In the genomic region with DNA sequence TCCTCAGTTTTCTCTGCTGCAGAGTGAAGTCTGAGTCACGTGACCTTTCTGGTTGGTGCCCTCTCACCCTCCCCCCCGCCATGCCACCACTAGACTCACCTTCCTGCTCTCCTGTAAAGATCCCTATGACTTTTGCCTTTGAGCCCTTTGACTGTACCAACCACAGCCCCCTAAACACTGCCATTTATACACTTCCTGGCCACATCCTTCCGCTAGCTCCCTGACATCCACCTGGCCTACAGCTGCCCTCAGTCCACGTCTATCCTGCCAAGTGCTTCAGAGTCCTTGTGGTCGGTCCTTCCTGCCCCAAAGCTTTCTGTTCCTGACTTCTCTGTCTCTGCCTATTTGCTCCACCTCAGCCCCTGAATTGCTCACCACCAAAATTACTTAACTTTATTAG, we compare ENCODE assay signal across 16 mouse cellular contexts. TPM values are rescaled to one million over a fixed set of nuclear protein-coding genes. Genes with fewer than 3 reads are reported as not detected.
DNase-seq lines count a peak whose midpoint lies in the region; ATAC-seq and TF ChIP-seq lines count a peak whose summit lies in the region.
"Had no signal": no experiment of that assay in that cellular context is flagged by ENCODE, and none has a peak within 500 bp of the region (broad histone marks: within the 10 kb centered on the region; RNA-seq: fewer than 3 reads in every experiment).

No protein-coding gene starts in this region.

- H3K27ac ChIP-seq in forebrain, embryonic 11.5 days (ENCODE audit: low read depth, low read length): no peak overlapping the region
- no peak overlapping the region for H3K27ac ChIP-seq in forebrain, postnatal 0 days (ENCODE audit: low read depth, low read length)
- H3K27ac ChIP-seq: heart, embryonic 13.5 days; hindbrain, embryonic 12.5 days; kidney, postnatal 0 days; liver, embryonic 12.5 days had no signal

- H3K36me3 ChIP-seq in forebrain, embryonic 11.5 days (ENCODE audit: control insufficient read depth, insufficient read depth, low read length): no peaks in the 10 kb centered on the region
- H3K36me3 ChIP-seq in forebrain, postnatal 0 days (ENCODE audit: insufficient read depth): no peaks in the 10 kb centered on the region
- H3K36me3 ChIP-seq: heart, embryonic 13.5 days; hindbrain, embryonic 12.5 days; liver, embryonic 12.5 days had no signal

- 84% methylated on average over 5 of the region's 5 CpGs for WGBS in forebrain, embryonic 11.5 days
- WGBS in forebrain, postnatal 0 days: 78% methylated on average over 5 of the region's 5 CpGs

- ATAC-seq in forebrain, embryonic 11.5 days (replicated peaks; ENCODE audit: low FRiP score): no peak
- ATAC-seq in forebrain, postnatal 0 days: no peak
- 0 out of 2 replicates have a peak, but pooled peaks have one; percentile 21 for ATAC-seq in erythroid progenitor cell, adult 5-6 weeks (replicated peaks; ENCODE audit: low FRiP score, poor library complexity, severe bottlenecking)
- ATAC-seq: intestine, embryonic 16.5 days; liver, embryonic 12.5 days had no signal

- peak; percentile 24 for DNase-seq in forebrain, embryonic 11.5 days (ENCODE audit: low spot score)
- no peak for DNase-seq in forebrain, postnatal 0 days
- peak; percentile 16 for DNase-seq in natural killer cell, adult 2 months (ENCODE audit: low spot score in 2 of 2)
- peak; percentile 33 to 56 for DNase-seq in thymus, postnatal 36 days
- DNase-seq in ovary, postnatal 14 days (ENCODE audit: low spot score): no peak
- no peak for DNase-seq in c-Kit-positive CD71-positive TER-119-positive erythroid progenitor cells, embryonic 14.5 days (ENCODE audit: low spot score)
- DNase-seq in urinary bladder, postnatal 36 days (ENCODE audit: low spot score in 2 of 2): no peak
- DNase-seq: adrenal gland, postnatal 36 days; cerebellum, postnatal 10 days; retina, postnatal 1 day had no signal

- H3K4me2 ChIP-seq in forebrain, embryonic 11.5 days (ENCODE audit: low read depth, low read length, severe bottlenecking): no peak overlapping the region
- no peak overlapping the region for H3K4me2 ChIP-seq in forebrain, postnatal 0 days (ENCODE audit: low read depth)
- H3K4me2 ChIP-seq: heart, embryonic 13.5 days; hindbrain, embryonic 12.5 days; liver, embryonic 12.5 days had no signal

- H3K4me3 ChIP-seq in forebrain, embryonic 11.5 days (ENCODE audit: low read depth, low read length): no peak overlapping the region
- no peak overlapping the region for H3K4me3 ChIP-seq in forebrain, postnatal 0 days (ENCODE audit: low read depth, low read length)
- H3K4me3 ChIP-seq: heart, embryonic 13.5 days; hindbrain, embryonic 12.5 days; liver, embryonic 12.5 days had no signal

- no peak for TF ChIP-seq CTCF in forebrain, postnatal 0 days (IDR thresholded peaks at IDR 0.05; ENCODE audit: low read depth)

- no peaks in the 10 kb centered on the region for H3K27me3 ChIP-seq in forebrain, embryonic 11.5 days (ENCODE audit: control insufficient read depth, insufficient read depth, low read length)
- H3K27me3 ChIP-seq in forebrain, postnatal 0 days (ENCODE audit: insufficient read depth, low read length): no peaks in the 10 kb centered on the region
- H3K27me3 ChIP-seq: heart, embryonic 13.5 days; hindbrain, embryonic 12.5 days; liver, embryonic 12.5 days had no signal

- peaks cover 9% of the 10 kb centered on the region; the same call in 1 of the 2 replicates for H3K9me3 ChIP-seq in forebrain, embryonic 11.5 days (ENCODE audit: control insufficient read depth, low read length)
- H3K9me3 ChIP-seq in forebrain, postnatal 0 days (ENCODE audit: low read length): no peaks in the 10 kb centered on the region

- H3K9ac ChIP-seq in forebrain, embryonic 11.5 days (ENCODE audit: low read length): no peak overlapping the region
- no peak overlapping the region for H3K9ac ChIP-seq in forebrain, postnatal 0 days
- H3K9ac ChIP-seq: heart, embryonic 13.5 days; hindbrain, embryonic 12.5 days; liver, embryonic 12.5 days had no signal

- H3K4me1 ChIP-seq in forebrain, embryonic 11.5 days (replicated peaks; ENCODE audit: control insufficient read depth, insufficient read depth, low read length): no peaks in the 10 kb centered on the region
- H3K4me1 ChIP-seq in forebrain, postnatal 0 days (ENCODE audit: insufficient read depth): no peaks in the 10 kb centered on the region
- H3K4me1 ChIP-seq: hindbrain, embryonic 12.5 days; liver, embryonic 12.5 days had no signal

RNA-seq across cellular contexts. Expression of gene Fam160b1, which starts 16.6 kb away (rescaled TPM):
- 14.0 and 14.5 TPM in 2 replicates for polyA plus RNA-seq in forebrain, embryonic 11.5 days (2014; fragmentation: Nextera tagmentation; extraction: Ambion mirVana)
- total RNA-seq in forebrain, postnatal 0 days (2014; rRNA removed): 19.7 and 23.0 TPM in 2 replicates
- polyA plus RNA-seq in forebrain, postnatal 0 days (2015; fragmentation: Nextera tagmentation; extraction: Ambion mirVana): 9.0 and 10.8 TPM in 2 replicates
- 19.5 and 20.1 TPM in 2 replicates for total RNA-seq in erythroid progenitor cell, adult 5-6 weeks (2015; ENCODE audit: low replicate concordance)
- total RNA-seq in erythroid progenitor cell, adult 5-6 weeks (2017; ENCODE audit: low replicate concordance): 8.5 and 15.5 TPM in 2 replicates

RNA-seq across cellular contexts. Expression of gene Ablim1, which starts 29.1 kb away (rescaled TPM):
- 17.0 and 19.9 TPM in 2 replicates for polyA plus RNA-seq in forebrain, embryonic 11.5 days (2014; fragmentation: Nextera tagmentation; extraction: Ambion mirVana)
- 76.9 and 78.5 TPM in 2 replicates for total RNA-seq in forebrain, postnatal 0 days (2014; rRNA removed)
- polyA plus RNA-seq in forebrain, postnatal 0 days (2015; fragmentation: Nextera tagmentation; extraction: Ambion mirVana): 46.2 and 47.8 TPM in 2 replicates
- 12.6 and 18.4 TPM in 2 replicates for total RNA-seq in erythroid progenitor cell, adult 5-6 weeks (2015; ENCODE audit: low replicate concordance)
- total RNA-seq in erythroid progenitor cell, adult 5-6 weeks (2017; ENCODE audit: low replicate concordance): 7.6 and 10.0 TPM in 2 replicates

Comparison
In these comparisons a context has a peak if more than half of its experiments do, and no peak if none do; other contexts are left out.
1. DNase-seq: peak in forebrain, embryonic 11.5 days (single experiment), natural killer cell, adult 2 months (2 of 2) and thymus, postnatal 36 days (2 of 2); none in forebrain, postnatal 0 days (single experiment), ovary, postnatal 14 days (single experiment), c-Kit-positive CD71-positive TER-119-positive erythroid progenitor cells, embryonic 14.5 days (single experiment) and urinary bladder, postnatal 36 days (0 of 2).